Mouse (Mus musculus) embryonic facial prominence, embryonic 10.5 days (tissue): ENCODE measurements around the gene Tmed10. TPM values are rescaled to one million over a fixed set of nuclear protein-coding genes. Genes with fewer than 3 reads are reported as not detected.

Source experiments
- DNase-seq: peaks from one replicate; pipeline ENCODE4 v3.0.0-alpha.2; 2017; ENCODE audit warnings: low spot score
- H3K27ac ChIP-seq: fragments of 300-500 bp; sonication (generic); replicated peaks from 2 replicates; pipeline ENCODE4 v1.5.1; 2016; ENCODE audit warnings: mild to moderate bottlenecking
- H3K27me3 ChIP-seq: fragments of 300-500 bp; sonication (generic); replicated peaks from 2 replicates; pipeline ENCODE4 v1.6.1; 2016; ENCODE audit warnings: low read depth, mild to moderate bottlenecking; ENCODE audit not compliant: poor library complexity, severe bottlenecking
- H3K36me3 ChIP-seq: fragments of 300-500 bp; sonication (generic); replicated peaks from 2 replicates; pipeline ENCODE4 v1.6.1; 2016; ENCODE audit warnings: mild to moderate bottlenecking, moderate library complexity
- H3K4me1 ChIP-seq: fragments of 300-500 bp; sonication (generic); 2 replicates; pipeline ENCODE4 v1.6.1; 2016
- H3K4me3 ChIP-seq: fragments of 300-500 bp; sonication (generic); 2 replicates; pipeline ENCODE4 v1.5.1; 2016; ENCODE audit warnings: mild to moderate bottlenecking, moderate library complexity
- H3K9me3 ChIP-seq: fragments of 300-500 bp; sonication (generic); 2 replicates; pipeline ENCODE4 v1.6.1; 2016; ENCODE audit warnings: mild to moderate bottlenecking
- WGBS: fragments of 180-500 bp; shearing (Covaris S2); methylation state at CpG from one replicate; pipeline ENCODE4 v1.1.7; 2016; 5-methylcytosine and 5-hydroxymethylcytosine counted together
- polyA plus RNA-seq: library from polyadenylated mRNA; unstranded; fragments of >200 nt; fragmentation: Nextera tagmentation; extraction: Ambion mirVana; gene quantifications from 2 replicates; pipeline ENCODE4 v1.2.1, GENCODE M21; 2016

The Tmed10 gene
- polyA plus RNA-seq, 1 experiment from 2014 or later, result 243 TPM

- WGBS, result 79% methylated on average over 10 of the region's 10 CpGs
- peaks cover 48% of the 10 kb centered on the region for H3K36me3 ChIP-seq
- no peak overlapping the region for H3K4me3 ChIP-seq
- peaks cover 9% of the 10 kb centered on the region; the same call in 1 of the 2 replicates for H3K9me3 ChIP-seq
- no peak for DNase-seq
- no peaks in the 10 kb centered on the region for H3K27me3 ChIP-seq
- H3K4me1 ChIP-seq, result peaks cover 11% of the 10 kb centered on the region
- no peak overlapping the region for H3K27ac ChIP-seq
These were observed 77.2 kb downstream of the Tmed10 start for GRCm38 (mm10) chr12:85297345-85297997.

DNA sequence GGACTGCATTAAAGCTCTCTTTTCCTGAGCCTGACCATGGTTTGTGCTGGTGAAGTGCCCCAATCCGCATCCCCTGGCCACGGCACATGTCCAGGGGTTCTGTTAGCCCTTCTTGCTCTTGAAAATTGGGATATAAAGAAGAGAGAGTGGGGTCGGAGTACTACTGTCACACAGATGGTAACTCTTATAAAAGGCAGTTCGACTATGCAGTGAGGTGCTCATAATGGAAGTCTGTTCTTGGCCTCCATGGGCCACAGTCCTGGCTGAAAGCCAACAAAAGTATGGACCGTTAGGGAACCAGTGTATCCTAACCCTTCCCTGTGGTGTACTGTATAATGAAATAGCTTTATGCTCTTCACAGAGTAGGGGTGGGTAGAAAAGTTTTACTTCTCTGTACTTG, 77.7 kb downstream of the Tmed10 start:
- Histone ChIP-seq H3K4me1 (peaks cover 11% of the 10 kb centered on the region), H3K27ac (no peak overlapping the region), H3K27me3 (no peaks in the 10 kb centered on the region), H3K36me3 (peaks cover 42% of the 10 kb centered on the region), H3K4me3 (no peak overlapping the region), H3K9me3 (peaks cover 9% of the 10 kb centered on the region; the same call in 1 of the 2 replicates)
- WGBS, result 83% methylated on average over 5 of the region's 5 CpGs
- DNase-seq, result no peak

GRCm38 (mm10) chr12:85295506-85295905, 79.1 kb downstream of the Tmed10 start:
- Histone ChIP-seq H3K4me3 (no peak overlapping the region), H3K27me3 (peaks cover 6% of the 10 kb centered on the region), H3K27ac (no peak overlapping the region), H3K4me1 (peaks cover 11% of the 10 kb centered on the region), H3K36me3 (peaks cover 28% of the 10 kb centered on the region), H3K9me3 (peaks cover 9% of the 10 kb centered on the region; the same call in 1 of the 2 replicates)
- no peak for DNase-seq
- 88% methylated on average over 2 of the region's 2 CpGs for WGBS

- Histone ChIP-seq H3K27ac (no peak overlapping the region), H3K9me3 (peaks cover 9% of the 10 kb centered on the region; the same call in 1 of the 2 replicates), H3K4me1 (peaks cover 22% of the 10 kb centered on the region), H3K36me3 (peaks cover 2% of the 10 kb centered on the region), H3K27me3 (peaks cover 24% of the 10 kb centered on the region), H3K4me3 (no peak overlapping the region)
- no peak for DNase-seq
These were observed 81.7 kb downstream of the Tmed10 start for GRCm38 (mm10) chr12:85292906-85293305.

GRCm38 (mm10) chr12:85292288-85292687, 82.4 kb downstream of the Tmed10 start:
- H3K36me3 ChIP-seq, result no peaks in the 10 kb centered on the region; the same call in 1 of the 2 replicates
- H3K27ac ChIP-seq, result no peak overlapping the region
- peaks cover 24% of the 10 kb centered on the region for H3K27me3 ChIP-seq
- WGBS, result 74% methylated on average over 6 of the region's 6 CpGs
- no peak overlapping the region for H3K4me3 ChIP-seq
- H3K9me3 ChIP-seq, result peaks cover 9% of the 10 kb centered on the region; the same call in 1 of the 2 replicates
- peaks cover 22% of the 10 kb centered on the region for H3K4me1 ChIP-seq
- DNase-seq, result no peak

DNA sequence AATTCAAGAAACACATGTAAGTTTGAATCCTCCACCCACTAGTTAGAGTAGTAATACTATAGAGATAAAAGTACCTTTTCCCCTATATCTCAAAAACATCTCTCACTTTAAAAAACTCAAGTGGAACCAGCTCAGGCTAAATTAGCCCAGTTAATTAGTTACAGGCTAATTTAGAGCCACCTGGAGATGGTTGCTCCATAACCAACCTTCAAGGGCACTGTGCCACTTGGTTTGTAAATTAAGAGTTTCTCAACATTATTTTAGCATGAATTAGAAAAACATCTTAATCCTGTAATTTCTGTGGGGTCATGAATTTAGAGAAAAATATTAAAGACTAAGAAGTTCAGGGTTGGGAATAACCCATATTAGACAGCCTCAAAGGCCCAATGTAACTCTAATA, 83.1 kb downstream of the Tmed10 start:
- Histone ChIP-seq H3K27ac (no peak overlapping the region), H3K4me1 (peaks cover 22% of the 10 kb centered on the region), H3K4me3 (no peak overlapping the region), H3K9me3 (peaks cover 9% of the 10 kb centered on the region; the same call in 1 of the 2 replicates), H3K27me3 (peaks cover 24% of the 10 kb centered on the region), H3K36me3 (no peaks in the 10 kb centered on the region; the same call in 1 of the 2 replicates)
- no peak for DNase-seq

DNA sequence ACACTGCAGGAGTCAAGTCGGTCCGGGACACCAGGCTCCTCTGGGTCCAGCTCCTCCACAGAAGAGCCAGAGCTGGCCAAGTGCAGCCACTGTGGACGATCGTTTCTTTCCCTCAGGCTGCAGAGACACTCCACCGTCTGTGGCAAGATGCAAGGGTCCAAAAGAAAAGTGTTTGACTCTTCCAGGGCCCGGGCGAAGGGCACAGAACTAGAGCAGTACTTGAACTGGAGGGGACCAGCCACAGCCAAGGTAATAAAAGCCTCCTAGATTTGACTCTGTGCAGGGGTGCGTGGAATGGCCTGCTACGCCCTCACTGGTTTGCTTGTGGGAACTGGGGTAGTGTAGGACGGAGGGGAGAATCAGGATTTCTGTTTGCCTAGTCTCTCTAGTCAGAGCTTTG, 84.0 kb downstream of the Tmed10 start:
- Histone ChIP-seq H3K4me1 (peaks cover 20% of the 10 kb centered on the region), H3K36me3 (no peaks in the 10 kb centered on the region), H3K4me3 (no peak overlapping the region), H3K9me3 (peaks cover 9% of the 10 kb centered on the region; the same call in 1 of the 2 replicates), H3K27me3 (peaks cover 24% of the 10 kb centered on the region), H3K27ac (no peak overlapping the region)
- WGBS, result 80% methylated on average over 10 of the region's 10 CpGs
- DNase-seq, result no peak

Other genes with a start within 250 kb of the Tmed10 start
- gene Rps6kl1, start 223.6 kb downstream of the Tmed10 start, polyA plus RNA-seq, result 2.0 and 2.2 TPM in 2 replicates
- gene Pgf, start 197.1 kb downstream of the Tmed10 start, polyA plus RNA-seq, result 9.3 and 9.8 TPM in 2 replicates
- gene Eif2b2, start 155.4 kb downstream of the Tmed10 start, polyA plus RNA-seq, result 119 and 122 TPM in 2 replicates
- gene Mlh3, start 104.2 kb downstream of the Tmed10 start, polyA plus RNA-seq, result 7.6 and 8.2 TPM in 2 replicates
- 47.3 and 50.6 TPM in 2 replicates for gene Acyp1, start 86.4 kb downstream of the Tmed10 start, polyA plus RNA-seq
- gene Zc2hc1c, start 86.3 kb downstream of the Tmed10 start, polyA plus RNA-seq, result 0.90 and 0.92 TPM in 2 replicates
- 24.5 and 26.6 TPM in 2 replicates for gene Nek9, start 35.5 kb downstream of the Tmed10 start, polyA plus RNA-seq
- 1.4 and 1.8 TPM in 2 replicates for gene Fos, start 99.0 kb upstream of the Tmed10 start, polyA plus RNA-seq
- gene Jdp2, start 224.2 kb upstream of the Tmed10 start, polyA plus RNA-seq, result 0.15 and 0.48 TPM in 2 replicates